Mouse (Mus musculus) retina, adult 2 months (tissue): ENCODE results near the gene Stk17b.
"Not testable (repeated sequence)": the region's sequence is repeated elsewhere in the genome, so short reads cannot be mapped to it uniquely, and the experiment has no call there.

Experiments
- DNase-seq: peaks from one replicate; pipeline ENCODE4 v3.0.0-alpha.2; 2012; ENCODE audit warnings: low read depth, low spot score

Stk17b gene

DNA sequence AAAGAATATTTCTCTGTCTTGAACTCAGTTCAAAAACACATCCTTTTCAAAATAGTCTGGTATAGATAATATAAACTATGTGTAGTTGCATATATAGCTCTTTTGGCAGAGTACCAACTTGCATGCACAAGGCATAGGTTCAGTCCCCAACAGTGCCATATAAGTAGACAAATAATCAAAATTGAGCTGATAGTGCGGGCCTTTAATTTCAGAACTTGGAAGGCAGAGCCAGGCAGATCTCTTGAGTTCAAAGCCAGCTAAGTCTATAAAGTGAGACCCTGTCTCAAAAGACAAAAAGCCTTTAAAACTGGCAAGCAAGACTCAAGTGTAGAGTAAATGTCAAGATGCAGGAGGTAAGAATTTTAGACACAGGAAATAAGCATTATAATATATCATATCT, 2.1 kb downstream of the Stk17b start:
- DNase-seq, result no peak

DNA sequence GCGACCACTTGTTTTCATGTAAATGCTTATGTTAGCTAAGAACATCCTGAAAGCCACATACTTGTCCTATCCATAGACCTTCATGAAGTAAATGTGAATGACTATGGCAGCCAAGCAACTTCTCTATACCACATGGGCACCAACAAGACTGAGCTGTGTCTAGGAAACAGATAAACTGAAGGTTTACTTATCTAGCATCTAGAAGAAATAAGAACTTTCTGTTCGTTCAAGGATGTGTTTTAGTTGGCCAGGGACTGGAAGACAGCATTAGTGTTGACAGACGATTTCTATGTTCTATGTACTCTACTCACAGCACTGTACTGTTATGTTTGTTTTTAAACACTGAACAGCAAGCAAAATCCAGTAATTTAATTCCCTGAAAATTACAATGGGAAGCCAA, 2.9 kb downstream of the Stk17b start:
- no peak for DNase-seq

DNA sequence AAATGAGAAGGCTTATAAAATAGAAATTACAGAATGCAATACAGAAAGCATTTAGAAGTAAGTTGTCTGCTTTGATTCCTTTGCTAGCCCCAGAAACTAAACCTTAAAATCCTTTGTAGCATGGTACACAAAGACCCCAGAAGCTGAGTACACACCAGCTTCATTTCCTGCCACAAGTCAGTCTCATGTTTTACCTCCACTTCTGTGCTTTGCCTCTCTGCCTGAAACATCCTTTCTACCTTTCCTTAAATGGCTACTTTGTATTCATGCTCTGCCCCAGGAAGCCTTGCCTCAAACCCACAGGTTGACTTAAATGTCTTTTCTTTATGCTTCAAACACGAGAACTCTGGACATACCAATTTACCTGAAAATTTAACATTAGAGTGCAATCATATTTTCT, 3.7 kb downstream of the Stk17b start:
- no peak for DNase-seq

DNA sequence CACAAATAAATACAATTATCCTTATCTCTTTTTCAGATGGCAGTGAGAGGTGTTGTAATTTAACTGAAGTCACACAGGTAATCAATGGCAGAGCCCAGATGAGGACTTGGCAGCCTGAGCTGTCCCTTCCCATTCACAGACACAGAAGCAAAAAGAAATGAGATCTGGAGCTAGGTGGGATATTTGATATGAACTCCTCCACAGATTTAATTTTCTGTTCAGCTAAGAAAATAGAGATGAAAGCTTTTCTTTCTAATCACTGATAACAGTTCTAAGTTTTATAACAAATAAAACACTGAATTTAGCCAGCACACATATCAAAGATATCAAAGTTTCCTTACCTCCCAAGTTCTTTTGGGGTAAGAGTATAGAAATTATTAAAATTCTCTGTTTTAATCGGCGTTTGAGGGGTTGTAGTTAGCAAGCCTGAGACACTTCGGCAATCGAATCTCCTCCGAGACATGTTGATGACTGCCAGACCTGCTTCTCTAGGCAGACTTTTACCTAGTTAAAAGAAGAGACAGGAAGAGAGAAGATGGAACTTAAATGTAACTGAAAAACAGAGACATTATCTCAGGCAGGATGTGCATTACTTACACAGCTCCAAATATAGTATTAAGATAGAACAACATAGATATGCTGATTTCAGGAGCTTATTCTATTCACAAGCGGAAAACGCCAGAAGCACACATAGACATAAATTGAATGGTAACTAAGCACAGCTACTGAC, 8.7 kb downstream of the Stk17b start:
- no peak for DNase-seq

DNA sequence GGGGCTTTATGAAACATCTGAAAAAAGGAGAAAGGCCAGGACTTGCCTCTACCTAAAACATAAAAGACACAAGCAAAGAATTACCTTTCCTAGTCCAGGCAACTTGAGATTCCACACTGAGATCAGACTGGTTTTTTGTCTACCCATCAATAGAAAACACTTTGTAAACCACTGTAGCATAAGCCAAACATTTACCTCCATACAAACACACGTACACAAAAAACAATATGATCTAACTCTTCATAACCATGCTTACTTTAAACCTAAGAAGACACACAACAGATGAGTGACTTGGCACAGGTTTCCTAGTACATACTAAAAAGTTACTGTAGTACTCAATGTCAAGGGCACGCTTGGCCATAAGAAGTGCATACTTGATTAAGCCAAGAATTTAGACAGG, 9.5 kb downstream of the Stk17b start:
- DNase-seq, result no peak

DNA sequence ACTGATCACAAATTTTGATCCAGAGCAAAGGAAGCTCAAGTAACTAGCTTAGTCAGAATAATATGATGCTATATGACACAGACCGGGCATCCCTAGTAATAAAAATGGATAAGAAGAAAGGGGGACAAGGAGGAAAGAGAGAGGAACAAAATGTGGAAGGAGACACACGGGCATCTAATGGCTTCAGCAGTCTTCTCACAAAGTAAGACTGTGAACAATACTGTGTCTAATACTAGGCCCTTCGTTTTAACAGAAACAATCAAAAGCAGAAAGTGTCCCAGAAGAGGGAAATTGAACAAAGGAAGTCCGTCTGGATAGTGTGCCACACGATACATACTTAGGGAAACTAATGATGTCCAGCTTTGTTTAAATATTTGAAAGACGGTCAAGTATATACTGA, 10.0 kb downstream of the Stk17b start:
- no peak for DNase-seq

DNA sequence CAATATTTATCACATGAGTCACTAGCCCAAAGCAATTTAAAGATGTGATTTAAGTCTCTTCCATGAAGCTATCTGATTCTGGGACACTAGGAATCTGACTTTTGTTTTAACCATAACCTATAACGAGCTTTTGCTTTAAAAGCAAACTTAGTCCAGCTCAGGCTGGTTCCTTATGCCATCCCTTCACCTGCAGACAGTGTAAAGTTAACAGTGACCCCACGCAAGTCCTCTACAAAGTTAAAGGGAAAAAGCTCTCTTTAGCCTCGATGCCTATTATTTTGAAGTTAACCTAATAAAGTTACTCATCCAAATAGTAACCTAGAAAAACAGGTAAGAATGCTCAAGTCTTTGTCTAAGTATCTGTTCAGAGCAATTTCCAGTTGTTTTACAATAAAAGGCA, 10.5 kb downstream of the Stk17b start:
- DNase-seq, result no peak

DNA sequence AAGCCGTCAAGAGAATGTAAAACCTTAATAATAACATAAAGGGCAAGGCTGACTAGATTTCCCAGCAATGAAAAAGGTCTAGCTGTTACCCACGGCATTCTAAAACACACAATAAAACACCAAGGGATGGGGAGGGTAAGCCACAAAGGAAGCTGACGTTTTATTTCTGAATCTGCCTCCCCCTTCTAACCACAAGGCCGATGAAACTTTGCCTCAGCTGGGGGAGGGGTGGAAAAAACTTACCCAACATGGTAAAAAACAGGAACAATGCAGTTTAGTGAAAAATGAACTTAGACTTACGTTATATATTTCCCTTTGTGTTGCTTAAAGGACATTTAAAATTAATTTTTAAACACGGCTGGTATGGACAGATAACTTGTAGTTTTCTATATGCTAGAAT, 11.0 kb downstream of the Stk17b start:
- no peak for DNase-seq

DNA sequence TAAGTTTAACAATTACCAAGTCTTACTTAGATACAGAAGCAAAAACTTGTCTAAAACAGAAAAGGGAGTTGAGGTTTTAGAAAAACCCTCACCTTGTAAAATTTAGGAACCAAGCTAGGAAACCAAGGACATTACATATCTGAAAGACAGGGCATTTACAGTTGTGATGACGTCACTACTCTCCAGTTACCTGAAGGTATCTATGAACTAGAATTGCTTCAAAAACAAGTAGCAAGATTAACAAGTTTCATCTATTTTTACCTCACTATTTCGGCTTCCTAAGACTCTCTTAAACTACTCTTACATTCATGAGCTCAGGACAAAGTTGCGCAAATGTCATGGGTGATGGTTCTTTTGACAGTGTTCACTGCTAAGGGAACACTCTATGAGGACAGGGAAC, 12.1 kb downstream of the Stk17b start:
- no peak for DNase-seq

DNA sequence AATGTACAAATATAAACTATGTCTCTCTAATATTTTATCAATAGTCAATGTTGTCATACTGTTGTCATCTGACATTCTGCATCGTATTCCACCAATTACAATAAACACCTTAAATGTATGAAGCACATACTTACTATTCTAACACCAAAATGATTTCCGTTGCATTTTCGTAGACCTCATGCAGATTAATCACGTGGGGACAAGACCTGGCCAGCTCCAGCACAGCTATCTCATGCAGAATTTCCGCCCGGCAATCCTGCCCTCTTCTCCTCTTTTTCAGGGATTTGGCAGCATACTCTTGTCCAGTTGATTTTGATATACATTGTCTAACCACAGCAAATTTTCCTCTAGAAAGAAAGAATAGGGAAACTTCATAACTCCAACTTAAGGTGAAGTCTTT, 13.5 kb downstream of the Stk17b start:
- no peak for DNase-seq

DNA sequence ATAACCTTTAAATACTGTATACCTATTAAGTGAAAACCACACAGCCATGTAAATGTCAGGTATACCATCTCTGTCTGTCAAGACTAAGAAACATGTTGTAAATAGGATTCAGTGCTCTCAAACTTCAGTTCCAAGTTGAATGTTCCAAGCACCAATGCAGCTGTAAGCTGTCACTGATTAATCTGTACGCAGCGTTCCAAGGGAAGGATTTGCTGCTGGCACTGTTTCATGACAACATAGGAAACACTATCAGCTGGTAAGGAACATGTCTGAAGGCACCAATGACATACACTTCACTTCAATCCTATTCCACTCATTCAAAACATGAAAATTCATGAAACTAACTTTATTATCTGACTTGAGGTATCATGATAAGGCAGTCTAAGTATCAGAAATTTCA, 18.9 kb downstream of the Stk17b start:
- DNase-seq, result no peak

DNA sequence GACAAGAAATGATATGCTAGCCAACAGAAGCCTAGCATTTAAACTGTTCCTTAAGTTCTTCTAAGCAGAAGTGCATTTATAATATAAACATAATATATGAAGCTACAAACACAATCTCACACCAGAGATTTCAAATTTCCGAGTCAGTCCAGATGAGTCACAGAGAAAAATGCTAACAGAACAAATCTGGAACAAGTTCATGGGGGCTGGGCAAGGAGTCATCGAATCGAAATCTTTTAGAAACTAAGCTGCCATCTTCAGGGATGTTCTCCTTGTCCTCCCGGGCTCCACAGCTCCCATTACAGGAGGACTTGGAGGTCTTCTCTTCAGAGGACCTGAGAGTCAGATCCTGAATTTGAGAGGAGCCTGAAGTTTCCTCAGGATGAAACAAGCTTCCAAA, 27.7 kb downstream of the Stk17b start:
- no peak for DNase-seq

DNA sequence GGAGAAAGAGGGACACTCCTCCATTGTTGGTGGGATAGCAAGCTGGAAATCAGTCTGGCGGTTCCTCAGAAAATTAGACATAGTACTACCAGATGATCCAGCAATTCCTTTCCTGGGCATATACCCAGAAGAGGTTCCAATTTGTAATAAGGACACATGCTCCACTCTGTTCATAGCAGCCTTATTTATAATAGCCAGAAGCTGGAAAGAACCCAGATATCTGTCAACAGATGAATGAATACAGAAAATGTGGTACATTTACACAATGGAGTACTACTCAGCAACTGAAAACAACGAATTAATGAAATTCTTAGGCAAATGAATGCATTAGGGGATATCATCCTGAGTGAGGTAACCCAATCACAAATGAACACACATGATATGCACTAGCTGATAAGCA, 31.5 kb downstream of the Stk17b start:
- not testable (repeated sequence) for DNase-seq

DNA sequence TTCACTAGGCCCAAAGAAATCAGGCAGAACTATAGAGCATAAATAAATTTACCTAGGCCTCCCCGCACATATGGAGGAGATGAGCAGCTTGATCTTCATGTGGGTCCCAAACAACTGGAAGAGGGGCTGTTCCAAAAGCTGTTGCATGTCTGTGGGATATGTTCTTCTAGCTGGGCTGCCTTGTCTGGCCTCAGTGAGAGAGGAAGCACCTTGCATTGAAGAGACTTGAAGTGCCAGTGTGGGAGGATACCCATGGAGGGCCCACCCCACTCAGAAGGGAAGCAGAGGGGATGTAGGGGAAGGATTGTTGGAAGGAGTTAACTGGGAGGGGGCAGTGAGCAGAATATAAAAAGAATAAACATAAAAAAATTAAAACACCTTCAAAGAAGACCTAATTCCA, 33.9 kb downstream of the Stk17b start:
- no peak for DNase-seq

DNA sequence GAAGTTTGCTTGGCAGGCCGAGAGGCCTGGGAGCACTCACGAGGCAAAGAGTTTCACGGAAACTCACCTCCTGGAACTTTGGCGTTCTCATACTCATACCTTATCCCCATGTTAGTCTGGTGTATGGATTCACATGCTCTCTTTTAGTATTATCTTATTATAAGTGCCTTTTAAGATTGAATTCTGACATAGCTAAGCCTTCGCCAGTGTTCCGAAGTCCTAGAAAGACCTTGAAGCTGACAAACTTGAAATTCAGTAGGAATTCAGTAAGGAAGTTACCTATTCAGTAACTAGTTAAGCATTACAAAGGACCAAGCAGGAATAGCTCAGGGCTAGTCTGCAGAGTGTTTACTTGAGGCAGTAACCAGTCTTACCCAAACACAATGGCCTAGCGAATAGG, 34.3 kb downstream of the Stk17b start:
- not testable (repeated sequence) for DNase-seq

DNA sequence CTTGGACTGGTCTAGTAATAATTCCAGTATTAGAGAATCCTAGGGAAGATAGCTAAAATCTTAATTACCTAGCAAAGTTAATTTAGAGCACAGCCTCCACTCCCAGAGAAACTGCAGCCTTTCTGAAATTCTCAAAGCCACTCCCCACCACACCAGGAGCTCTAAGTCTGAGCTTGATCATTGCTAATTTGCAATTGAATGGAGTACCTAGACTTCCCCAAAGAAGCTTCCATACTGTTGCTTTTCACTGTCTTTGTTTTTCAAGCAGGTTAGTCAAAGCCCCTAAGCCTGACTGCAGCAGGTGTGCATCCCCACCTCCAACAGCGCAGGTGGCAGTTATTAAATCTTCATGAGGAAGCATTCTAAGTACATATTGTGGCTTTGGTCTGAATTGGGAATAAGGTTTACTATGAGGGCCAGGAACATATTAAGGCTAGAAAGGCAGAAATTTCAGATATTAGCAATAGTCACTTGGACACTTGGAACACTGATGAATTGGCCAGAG, 35.1 kb downstream of the Stk17b start:
- DNase-seq, result not testable (repeated sequence)

DNA sequence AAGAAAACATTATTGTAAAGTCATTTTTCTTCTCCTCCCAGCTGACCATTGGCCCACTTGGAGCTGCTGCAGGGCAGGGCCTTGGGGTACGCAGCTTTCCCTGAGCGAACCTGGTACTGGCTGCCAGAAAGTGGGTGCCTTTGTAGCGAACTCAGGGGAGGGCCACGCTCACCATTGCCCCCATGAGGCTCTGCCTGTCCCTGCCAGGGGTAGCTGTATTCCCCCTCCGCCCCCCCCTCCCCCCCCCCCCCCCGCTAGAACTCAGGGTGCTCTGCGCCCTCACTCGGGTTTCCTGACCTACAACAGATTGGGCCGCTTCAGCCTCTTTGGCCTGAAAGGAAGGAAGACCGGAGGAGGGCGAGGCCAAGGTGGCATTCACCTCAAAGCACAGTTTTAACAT, 36.5 kb downstream of the Stk17b start:
- DNase-seq, result no peak

DNA sequence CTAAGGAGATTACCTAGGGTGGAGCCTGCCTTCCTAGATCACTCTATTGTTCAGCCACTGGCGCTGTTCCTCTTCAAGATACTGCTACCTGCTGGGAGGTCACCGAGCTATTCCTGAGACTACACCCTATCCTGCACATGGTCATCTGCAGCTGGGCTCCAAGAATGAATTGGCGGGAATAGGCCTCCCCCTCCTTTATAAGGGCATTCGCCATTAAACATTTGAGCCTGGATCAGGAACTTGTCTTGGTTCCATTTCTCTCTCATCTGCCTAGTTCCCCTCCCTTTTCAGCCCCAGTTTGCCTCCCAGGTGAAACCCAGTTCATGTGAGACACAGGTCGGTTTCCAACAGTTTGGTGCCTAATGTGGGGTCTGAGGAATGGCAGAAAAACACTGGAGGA, 39.0 kb downstream of the Stk17b start:
- DNase-seq, result no peak

DNA sequence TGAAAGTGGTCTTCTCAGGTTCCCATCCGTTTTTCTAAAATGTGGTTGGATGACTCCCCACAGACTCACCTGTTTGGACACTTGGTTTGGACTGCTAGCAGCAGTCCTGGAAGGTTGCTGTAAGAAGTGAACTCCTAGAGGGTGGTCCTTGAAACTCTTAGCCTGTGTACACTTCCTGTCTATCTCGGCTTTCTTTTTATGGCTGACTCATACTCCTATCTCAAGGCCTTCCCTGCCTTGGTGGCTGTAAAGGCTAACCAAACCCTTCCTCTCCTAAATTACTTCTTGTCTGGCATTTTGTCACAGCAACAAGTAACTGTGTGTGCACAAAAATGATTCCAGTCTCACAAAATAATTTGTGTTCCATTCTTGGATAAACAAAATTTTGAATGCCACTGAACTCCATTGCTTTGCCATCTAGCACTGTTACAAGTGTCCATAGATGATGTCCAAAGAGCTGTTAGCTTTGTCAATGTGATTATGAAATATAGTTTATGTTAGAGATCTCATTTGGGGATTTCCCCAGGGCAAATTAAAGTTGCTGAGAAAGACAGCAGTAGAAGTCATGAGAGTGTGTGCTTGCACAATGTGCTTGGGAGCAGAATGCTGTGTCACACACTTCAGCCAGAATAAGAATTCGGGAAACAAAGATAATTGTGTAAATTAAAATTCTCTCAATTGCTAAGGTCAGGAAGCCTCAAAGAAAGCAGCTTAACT, 43.1 kb downstream of the Stk17b start:
- DNase-seq, result no peak

DNA sequence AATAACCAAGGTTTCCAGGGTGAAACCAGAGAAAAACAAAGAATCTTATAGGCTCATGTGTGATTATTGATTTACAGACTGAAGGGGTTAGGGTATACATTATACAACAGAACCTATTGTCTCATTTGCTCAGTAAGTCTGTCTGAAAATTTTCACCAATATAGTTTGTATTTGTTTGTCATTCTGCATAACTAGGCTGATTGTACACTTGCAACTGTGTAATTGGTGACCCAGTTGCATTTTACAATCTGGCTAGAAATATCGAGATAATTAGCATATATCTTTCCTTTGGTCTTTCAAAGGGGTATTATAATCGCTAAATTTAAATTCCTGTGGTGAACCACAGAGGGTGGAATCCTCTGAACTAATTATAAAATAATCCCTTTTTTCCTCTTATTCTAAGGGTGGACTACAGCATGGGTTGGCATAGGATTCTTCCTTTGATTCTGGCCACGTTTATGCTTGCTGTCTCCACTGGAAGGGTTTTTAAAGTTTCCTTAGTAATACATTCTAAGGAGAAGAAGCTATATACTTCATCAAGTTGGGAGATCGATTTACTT, 44.2 kb downstream of the Stk17b start:
- DNase-seq, result no peak

DNA sequence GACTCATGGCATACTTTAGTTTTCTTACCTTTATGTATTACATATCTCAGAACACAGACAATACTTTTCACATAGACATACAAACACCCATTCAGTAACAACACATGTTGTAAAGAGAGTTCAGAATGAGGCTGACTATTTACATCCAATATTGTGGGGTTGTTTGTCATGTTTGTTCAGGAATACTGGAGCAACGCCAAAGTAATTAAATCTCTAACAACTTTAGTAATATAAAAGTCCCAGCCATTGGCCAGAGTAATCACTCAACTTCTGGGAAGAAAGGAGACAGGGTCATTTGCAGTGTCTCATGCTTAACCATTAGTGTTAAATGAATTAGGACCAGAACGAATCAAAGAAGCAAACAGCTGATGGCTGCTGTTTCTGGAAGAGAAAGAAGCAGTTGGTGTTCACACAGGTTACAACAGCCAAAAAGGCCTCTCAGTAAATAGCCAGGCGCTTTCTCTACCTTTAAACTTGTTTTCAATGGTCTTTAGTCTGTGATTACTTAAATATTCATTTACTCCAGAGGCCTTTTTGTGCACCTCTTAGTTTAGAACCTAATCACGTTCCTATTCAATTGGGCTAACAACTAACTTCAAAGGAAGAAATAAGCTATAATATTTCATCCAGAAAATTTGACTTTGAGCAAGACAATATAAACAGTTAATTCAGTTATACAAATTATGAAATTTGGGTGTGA, 44.8 kb downstream of the Stk17b start:
- not testable (repeated sequence) for DNase-seq

DNA sequence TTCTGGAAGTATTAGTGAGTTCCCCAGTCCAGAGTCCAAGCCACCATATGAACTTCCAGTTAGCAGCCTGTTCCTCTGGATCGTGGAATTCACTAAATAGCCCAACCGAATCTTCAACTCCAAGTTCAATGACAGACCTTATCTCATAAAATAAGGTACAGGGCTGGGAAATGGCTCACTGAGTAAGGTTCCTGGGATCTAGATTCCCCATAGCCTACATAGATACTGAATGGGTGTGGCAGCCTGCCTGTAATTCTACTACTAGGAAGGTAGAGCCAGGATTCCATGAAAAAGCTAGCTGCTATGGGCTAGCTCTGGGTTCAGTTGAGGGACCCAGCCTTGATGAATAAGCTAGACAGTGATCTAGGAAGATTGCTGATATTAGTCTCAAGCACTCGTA, 48.4 kb downstream of the Stk17b start:
- DNase-seq, result no peak
